Comparison of ENCODE assay signal across 8 mouse cellular contexts in genomic region chr5:150673153-150673835, GRCm38 (mm10). TPM values are rescaled to one million over a fixed set of nuclear protein-coding genes. Genes with fewer than 3 reads are reported as not detected.
A peak's percentile ranks its signal among the peaks of the same experiment; 100 is the strongest.
DNase-seq lines count a peak whose midpoint lies in the region; ATAC-seq lines count a peak whose summit lies in the region.

TSS of gene Pds5b (plus strand) at chr5:150673739.

- H3K4me1 ChIP-seq in intestine, embryonic 14.5 days (replicated peaks; ENCODE audit: control insufficient read depth, insufficient read depth, low read length) = peaks cover 4% of the 10 kb centered on the region

- 15% methylated on average over 46 of the region's 49 CpGs for WGBS in intestine, embryonic 14.5 days

- H3K4me3 ChIP-seq in intestine, embryonic 14.5 days (ENCODE audit: low read depth, low read length) = peak within 1 kb of the TSS; percentile 72

- DNase-seq in adrenal gland, adult 18-20 months (ENCODE audit: low spot score in 2 of 2) = peak; percentile 92 to 96
- peak; percentile 97 for DNase-seq in embryo, embryonic 11 days
- peak; percentile 96 for DNase-seq in gastrocnemius, postnatal 25 days
- DNase-seq in intestine, embryonic 14.5 days (ENCODE audit: low spot score) = peak; percentile 95
- DNase-seq in left cerebral cortex, postnatal 14 days (ENCODE audit: low spot score in 2 of 2) = peak; percentile 94 to 95
- DNase-seq in mesoderm, embryonic 11.5 days (ENCODE audit: low read depth, low spot score) = peak; percentile 98
- peak; percentile 90 to 91 for DNase-seq in right cerebral cortex, postnatal 36 days (ENCODE audit: low spot score in 2 of 2)
- peak; percentile 94 for DNase-seq in yolk sac, embryonic 10.5 days (ENCODE audit: low spot score)

- H3K9me3 ChIP-seq in intestine, embryonic 14.5 days (ENCODE audit: control insufficient read depth, low read length) = no peaks in the 10 kb centered on the region

- H3K27me3 ChIP-seq in intestine, embryonic 14.5 days (replicated peaks; ENCODE audit: control insufficient read depth, insufficient read depth, low read length) = no peaks in the 10 kb centered on the region

- H3K36me3 ChIP-seq in intestine, embryonic 14.5 days (ENCODE audit: control insufficient read depth, insufficient read depth, low read length) = no peaks in the 10 kb centered on the region

- ATAC-seq in intestine, embryonic 14.5 days (replicated peaks; ENCODE audit: low FRiP score, low TSS enrichment, low read depth) = peak; percentile 96

- peak within 1 kb of the TSS; percentile 65 for H3K4me2 ChIP-seq in intestine, embryonic 14.5 days (ENCODE audit: low read length)

- peak within 1 kb of the TSS; percentile 94 for H3K9ac ChIP-seq in intestine, embryonic 14.5 days (ENCODE audit: low read length)

- peak within 1 kb of the TSS; percentile 93 for H3K27ac ChIP-seq in intestine, embryonic 14.5 days (ENCODE audit: low read depth)

- intact Hi-C loops in left cerebral cortex, postnatal 14 days (cut with DNase I) = loop anchor here (2.0 to 10.0 kb wide), 4 partner anchors 382 to 1014 kb away; no protein-coding TSS in a partner anchor

RNA-seq across cellular contexts. Expression of gene Pds5b, which starts in this region (rescaled TPM):
- total RNA-seq in adrenal gland, adult 18-20 months (2021) = 10 to 100 TPM; 19.8 to 19.9 TPM
- 10 to 100 TPM; 15.7 to 17.2 TPM for total RNA-seq in gastrocnemius, postnatal 25 days (2021)
- 37.3 and 42.5 TPM in 2 replicates for polyA plus RNA-seq in intestine, embryonic 14.5 days (2014; fragmentation: Nextera tagmentation; extraction: Ambion mirVana)
- 10 to 100 TPM; 69.6 to 73.1 TPM for total RNA-seq in left cerebral cortex, postnatal 14 days (2021)

Comparison
In these comparisons a context has a peak if more than half of its experiments do, and no peak if none do; other contexts are left out.
1. Peak in every context shown above with its lines: DNase-seq, ATAC-seq, H3K4me3 ChIP-seq and H3K27ac ChIP-seq.